Mouse (Mus musculus): ENCODE data around the gene Ppp5c. TPM values are rescaled to one million over a fixed set of nuclear protein-coding genes. Genes with fewer than 3 reads are reported as not detected.

The Ppp5c gene
- polyA plus RNA-seq, 1 experiment = 212 TPM

GRCm38 (mm10) chr7:17017036-17017435, 10.7 kb downstream of the Ppp5c start:
- WGBS = 63% methylated on average over 1 of the region's 1 CpGs
- H3K4me1 ChIP-seq (ENCODE audit: control insufficient read depth, insufficient read depth, insufficient read length) = no peaks in the 10 kb centered on the region
- H3K27me3 ChIP-seq (ENCODE audit: control insufficient read depth, insufficient read depth, low read length) = no peaks in the 10 kb centered on the region
- peaks cover 55% of the 10 kb centered on the region for H3K36me3 ChIP-seq (ENCODE audit: control insufficient read depth, insufficient read depth, low read length)
- TF ChIP-seq CTCF (IDR thresholded peaks at IDR 0.05; ENCODE audit: extremely low read depth, insufficient read depth, insufficient read length, insufficient replicate concordance) (no peak), POLR2A (IDR thresholded peaks at IDR 0.05; ENCODE audit: low read depth, low read length) (no peak)
- DNase-seq (ENCODE audit: low read depth in 1 of 2, low spot score in 2 of 2) = no peak
- no peak overlapping the region for H3K27ac ChIP-seq (ENCODE audit: insufficient read depth, low read length)
- no peak overlapping the region for H3K4me3 ChIP-seq (ENCODE audit: extremely low read depth, insufficient read depth, insufficient read length)

- 91% methylated on average over 6 of the region's 6 CpGs for WGBS
- H3K36me3 ChIP-seq (ENCODE audit: control insufficient read depth, insufficient read depth, low read length) = peaks cover 48% of the 10 kb centered on the region
Measured at GRCm38 (mm10) chr7:17015381-17015780, 12.3 kb downstream of the Ppp5c start.

DNA sequence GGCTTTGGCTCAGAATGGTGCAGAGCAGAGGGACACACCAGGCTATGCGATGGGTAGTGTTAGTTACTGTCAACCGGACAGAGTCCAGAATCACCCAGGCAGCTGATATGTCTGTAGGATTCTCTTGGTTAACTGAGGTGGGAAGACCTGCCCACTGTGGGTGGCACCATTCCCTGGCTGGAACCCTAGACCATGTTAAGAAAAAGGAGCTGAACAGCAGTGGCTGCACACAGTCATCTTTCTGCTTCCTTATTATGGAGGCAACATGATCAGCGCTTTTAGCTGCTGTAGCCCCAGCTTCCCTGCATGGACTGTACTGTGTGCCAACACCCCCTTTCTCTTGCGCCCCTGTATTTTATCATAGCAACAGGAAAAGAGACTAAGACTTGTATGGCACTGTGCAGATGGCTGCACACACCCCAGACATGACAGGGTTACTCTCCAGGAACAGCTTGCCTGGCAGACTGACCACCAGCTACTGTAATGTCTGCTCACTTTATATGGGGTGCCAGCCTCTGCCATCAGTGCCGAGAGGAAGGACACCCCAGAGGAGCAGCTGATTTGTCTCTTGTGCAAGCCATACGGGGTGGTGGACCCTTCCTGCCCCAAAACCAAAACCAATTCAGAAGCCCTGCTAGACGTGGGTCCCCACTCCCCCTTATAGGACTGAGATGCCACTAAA, 15.7 kb downstream of the Ppp5c start:
- Histone ChIP-seq H3K4me1 (ENCODE audit: control insufficient read depth, insufficient read depth, insufficient read length) (peaks cover 3% of the 10 kb centered on the region; the same call in 1 of the 2 replicates), H3K27ac (ENCODE audit: insufficient read depth, low read length) (no peak overlapping the region), H3K4me3 (ENCODE audit: extremely low read depth, insufficient read depth, insufficient read length) (no peak overlapping the region), H3K27me3 (ENCODE audit: control insufficient read depth, insufficient read depth, low read length) (no peaks in the 10 kb centered on the region), H3K36me3 (ENCODE audit: control insufficient read depth, insufficient read depth, low read length) (peaks cover 53% of the 10 kb centered on the region)
- TF ChIP-seq CTCF (IDR thresholded peaks at IDR 0.05; ENCODE audit: extremely low read depth, insufficient read depth, insufficient read length, insufficient replicate concordance) = no peak
- no peak for TF ChIP-seq POLR2A (IDR thresholded peaks at IDR 0.05; ENCODE audit: low read depth, low read length)
- DNase-seq (ENCODE audit: low read depth in 1 of 2, low spot score in 2 of 2) = no peak
- 91% methylated on average over 7 of the region's 7 CpGs for WGBS

More at GRCm38 (mm10) chr7:17015381-17015780, 12.3 kb downstream of the Ppp5c start:
- Histone ChIP-seq H3K27me3 (ENCODE audit: control insufficient read depth, insufficient read depth, low read length) (no peaks in the 10 kb centered on the region), H3K27ac (ENCODE audit: insufficient read depth, low read length) (no peak overlapping the region), H3K4me1 (ENCODE audit: control insufficient read depth, insufficient read depth, insufficient read length) (no peaks in the 10 kb centered on the region), H3K4me3 (ENCODE audit: extremely low read depth, insufficient read depth, insufficient read length) (no peak overlapping the region)
- no peak for DNase-seq (ENCODE audit: low read depth in 1 of 2, low spot score in 2 of 2)
- TF ChIP-seq POLR2A (IDR thresholded peaks at IDR 0.05; ENCODE audit: low read depth, low read length) (no peak), CTCF (IDR thresholded peaks at IDR 0.05; ENCODE audit: extremely low read depth, insufficient read depth, insufficient read length, insufficient replicate concordance) (no peak)

- H3K27me3 ChIP-seq (ENCODE audit: control insufficient read depth, insufficient read depth, low read length) = no peaks in the 10 kb centered on the region
- no peak overlapping the region for H3K4me3 ChIP-seq (ENCODE audit: extremely low read depth, insufficient read depth, insufficient read length)
- TF ChIP-seq CTCF (IDR thresholded peaks at IDR 0.05; ENCODE audit: extremely low read depth, insufficient read depth, insufficient read length, insufficient replicate concordance) = no peak
- no peak for TF ChIP-seq POLR2A (IDR thresholded peaks at IDR 0.05; ENCODE audit: low read depth, low read length)
- peaks cover 61% of the 10 kb centered on the region for H3K36me3 ChIP-seq (ENCODE audit: control insufficient read depth, insufficient read depth, low read length)
- no peak for DNase-seq (ENCODE audit: low read depth in 1 of 2, low spot score in 2 of 2)
- no peak overlapping the region for H3K27ac ChIP-seq (ENCODE audit: insufficient read depth, low read length)
- H3K4me1 ChIP-seq (ENCODE audit: control insufficient read depth, insufficient read depth, insufficient read length) = peaks cover 3% of the 10 kb centered on the region; the same call in 1 of the 2 replicates
- WGBS = 81% methylated on average over 5 of the region's 5 CpGs
Measured at GRCm38 (mm10) chr7:17010010-17010347, 17.7 kb downstream of the Ppp5c start.

DNA sequence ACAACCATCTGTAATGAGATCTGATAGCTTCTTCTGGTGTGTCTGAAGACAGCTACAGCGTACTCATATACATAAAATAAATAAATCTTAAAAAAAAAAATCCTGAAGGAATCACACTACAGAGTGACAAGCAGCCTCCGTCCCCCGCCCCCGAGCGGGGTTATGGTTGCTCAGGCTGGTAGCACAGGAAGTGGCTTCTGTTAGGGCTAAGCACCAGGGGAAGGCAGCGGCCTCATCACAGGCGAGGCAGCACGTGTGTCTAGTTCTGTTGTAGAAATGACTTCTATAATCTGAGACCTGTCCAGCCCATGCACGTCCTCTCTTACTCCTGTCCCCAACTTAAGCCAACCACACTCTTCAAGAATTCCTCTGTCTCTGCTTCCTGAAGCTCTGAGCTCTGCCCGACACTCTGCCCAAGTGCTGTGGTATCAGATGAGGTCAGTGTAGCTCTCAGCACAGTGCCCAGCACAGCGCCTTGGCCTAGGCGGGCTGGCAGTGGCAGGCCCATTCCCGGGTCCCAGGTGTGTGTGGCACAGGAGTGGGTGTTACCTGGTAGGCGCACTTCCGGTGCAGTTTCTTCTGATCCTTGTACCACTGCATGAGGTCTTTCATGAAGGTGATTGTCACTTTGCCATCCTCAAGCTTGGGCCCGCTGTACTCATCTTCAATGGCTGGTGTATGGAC, 18.3 kb downstream of the Ppp5c start:
- no peaks in the 10 kb centered on the region for H3K27me3 ChIP-seq (ENCODE audit: control insufficient read depth, insufficient read depth, low read length)
- H3K4me1 ChIP-seq (ENCODE audit: control insufficient read depth, insufficient read depth, insufficient read length) = peaks cover 3% of the 10 kb centered on the region; the same call in 1 of the 2 replicates
- whole genome bisulfite sequencing = 42% methylated on average over 16 of the region's 16 CpGs
- H3K4me3 ChIP-seq (ENCODE audit: extremely low read depth, insufficient read depth, insufficient read length) = no peak overlapping the region
- TF ChIP-seq POLR2A (IDR thresholded peaks at IDR 0.05; ENCODE audit: low read depth, low read length) (no peak), CTCF (IDR thresholded peaks at IDR 0.05; ENCODE audit: extremely low read depth, insufficient read depth, insufficient read length, insufficient replicate concordance) (no peak)
- peak overlapping the region; percentile 56; the same call in 1 of the 2 replicates for H3K27ac ChIP-seq (ENCODE audit: insufficient read depth, low read length)
- peak in 1 of 2 experiments; percentile 28 for DNase-seq (ENCODE audit: low read depth in 1 of 2, low spot score in 2 of 2)
- H3K36me3 ChIP-seq (ENCODE audit: control insufficient read depth, insufficient read depth, low read length) = peaks cover 60% of the 10 kb centered on the region

DNA sequence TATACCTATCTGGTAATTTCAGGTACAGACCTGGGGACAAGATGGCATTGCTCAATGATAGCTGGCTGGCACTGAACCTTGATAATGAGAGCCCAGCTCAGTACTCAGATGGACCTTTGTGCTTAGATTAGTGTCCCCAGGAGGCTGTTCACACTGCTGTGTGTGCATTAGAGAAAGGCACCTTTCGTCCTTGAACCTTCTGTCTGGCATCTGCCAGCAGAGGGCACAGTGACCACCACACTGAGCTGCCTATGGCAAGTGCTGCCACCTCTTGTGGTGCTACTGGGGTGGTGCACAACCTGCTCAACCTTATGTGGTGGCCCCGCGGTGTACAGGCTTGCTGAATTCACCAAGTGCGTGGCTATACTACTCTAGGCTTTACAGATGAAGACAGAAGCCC, 20.4 kb downstream of the Ppp5c start:
- peaks cover 53% of the 10 kb centered on the region for H3K36me3 ChIP-seq (ENCODE audit: control insufficient read depth, insufficient read depth, low read length)
- no peaks in the 10 kb centered on the region for H3K27me3 ChIP-seq (ENCODE audit: control insufficient read depth, insufficient read depth, low read length)

More for the DNA sequence above, 20.4 kb downstream of the Ppp5c start:
- no peak overlapping the region for H3K27ac ChIP-seq (ENCODE audit: insufficient read depth, low read length)
- peaks cover 3% of the 10 kb centered on the region; the same call in 1 of the 2 replicates for H3K4me1 ChIP-seq (ENCODE audit: control insufficient read depth, insufficient read depth, insufficient read length)
- no peak overlapping the region for H3K4me3 ChIP-seq (ENCODE audit: extremely low read depth, insufficient read depth, insufficient read length)
- peak in 1 of 2 experiments; percentile 21 for DNase-seq (ENCODE audit: low read depth in 1 of 2, low spot score in 2 of 2)
- WGBS = 40% methylated on average over 4 of the region's 4 CpGs
- TF ChIP-seq CTCF (IDR thresholded peaks at IDR 0.05; ENCODE audit: extremely low read depth, insufficient read depth, insufficient read length, insufficient replicate concordance) = peak; percentile 82; the same call in 1 of the 2 replicates
- TF ChIP-seq POLR2A (IDR thresholded peaks at IDR 0.05; ENCODE audit: low read depth, low read length) = no peak
